Mouse (Mus musculus) left cerebral cortex, postnatal 10 days (tissue): ENCODE measurements around the gene Mapk6. TPM values are rescaled to one million over a fixed set of nuclear protein-coding genes. Genes with fewer than 3 reads are reported as not detected.

Experiments used
- DNase-seq, 2 experiments: peaks; one replicate each; pipeline ENCODE4 v3.0.0; 2021 to 2022; ENCODE audit warnings: low spot score in 2 of 2, mixed read lengths in 1 of 2; ENCODE audit errors: extremely low spot score in 1 of 2
- intact Hi-C: fragments of 180-260 bp; cut with DNase I; formaldehyde crosslinking; loops from one replicate; pipeline ENCODE4 v1.15.1; 2025
- total RNA-seq, 2 experiments: library from RNA; stranded (reverse); gene quantifications; 2 replicates each; pipeline ENCODE4 v1.2.3; 2021

The Mapk6 gene
- total RNA-seq, 2 experiments from 2014 or later = 86.7 to 89.3 TPM

GRCm38 (mm10) chr9:75348066-75348465, 61.7 kb downstream of the Mapk6 start:
- no peak for DNase-seq
- intact Hi-C loops = no loop called here

GRCm38 (mm10) chr9:75347458-75347857, 62.3 kb downstream of the Mapk6 start, which contains the start of gene Bcl2l10:
TSS of gene Bcl2l10 (plus strand) at chr9:75347758.
- no peak for DNase-seq
- intact Hi-C loops = no loop called here

DNA sequence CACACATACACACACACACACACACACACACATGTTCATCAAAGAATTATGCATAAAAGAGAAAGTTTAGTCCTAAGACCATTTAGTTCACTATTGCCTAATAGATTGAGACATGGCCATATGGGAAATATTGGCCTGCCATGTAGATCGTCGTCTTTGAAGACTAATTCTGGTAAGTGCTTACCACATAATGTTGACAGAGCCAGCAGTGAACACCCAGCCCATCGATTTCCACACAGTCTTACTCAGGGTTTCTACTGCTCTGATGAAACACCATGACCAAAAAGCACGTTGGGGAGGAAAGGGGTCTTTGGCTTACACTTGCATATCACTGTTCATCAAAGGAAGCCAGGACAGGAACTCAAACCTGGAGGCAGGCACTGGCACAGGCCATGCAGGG, 67.4 kb downstream of the Mapk6 start:
- intact Hi-C loops = no loop called here
- DNase-seq = no peak

DNA sequence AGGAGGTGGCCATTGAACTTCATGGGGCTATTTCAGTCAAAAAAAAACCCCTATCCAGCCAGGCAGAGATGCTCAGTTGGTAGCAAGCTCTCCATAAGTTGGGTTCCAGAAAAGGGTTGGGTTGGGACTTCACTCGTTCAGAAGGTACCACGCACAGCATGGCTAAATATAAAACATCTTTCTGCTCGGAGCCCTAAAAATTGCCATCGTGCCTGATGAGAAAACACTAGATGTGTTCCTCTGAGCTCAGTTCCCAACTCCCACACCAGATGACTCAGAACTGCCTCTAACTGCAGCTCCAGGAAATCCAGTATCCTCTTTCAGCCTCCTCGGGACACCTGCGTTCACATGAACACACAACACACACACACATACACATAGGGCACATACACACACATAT, 71.8 kb downstream of the Mapk6 start:
- DNase-seq = peak in 1 of 2 experiments; percentile 68
- intact Hi-C loops = no loop called here

- intact Hi-C loops = no loop called here
- DNase-seq = no peak
These were observed 75.4 kb downstream of the Mapk6 start for GRCm38 (mm10) chr9:75334440-75334839.

- DNase-seq = no peak
- intact Hi-C loops = no loop called here
These were observed 79.0 kb downstream of the Mapk6 start for GRCm38 (mm10) chr9:75330821-75331220.

- intact Hi-C loops = no loop called here
- DNase-seq = no peak
These were observed 81.8 kb downstream of the Mapk6 start for GRCm38 (mm10) chr9:75328047-75328446.

DNA sequence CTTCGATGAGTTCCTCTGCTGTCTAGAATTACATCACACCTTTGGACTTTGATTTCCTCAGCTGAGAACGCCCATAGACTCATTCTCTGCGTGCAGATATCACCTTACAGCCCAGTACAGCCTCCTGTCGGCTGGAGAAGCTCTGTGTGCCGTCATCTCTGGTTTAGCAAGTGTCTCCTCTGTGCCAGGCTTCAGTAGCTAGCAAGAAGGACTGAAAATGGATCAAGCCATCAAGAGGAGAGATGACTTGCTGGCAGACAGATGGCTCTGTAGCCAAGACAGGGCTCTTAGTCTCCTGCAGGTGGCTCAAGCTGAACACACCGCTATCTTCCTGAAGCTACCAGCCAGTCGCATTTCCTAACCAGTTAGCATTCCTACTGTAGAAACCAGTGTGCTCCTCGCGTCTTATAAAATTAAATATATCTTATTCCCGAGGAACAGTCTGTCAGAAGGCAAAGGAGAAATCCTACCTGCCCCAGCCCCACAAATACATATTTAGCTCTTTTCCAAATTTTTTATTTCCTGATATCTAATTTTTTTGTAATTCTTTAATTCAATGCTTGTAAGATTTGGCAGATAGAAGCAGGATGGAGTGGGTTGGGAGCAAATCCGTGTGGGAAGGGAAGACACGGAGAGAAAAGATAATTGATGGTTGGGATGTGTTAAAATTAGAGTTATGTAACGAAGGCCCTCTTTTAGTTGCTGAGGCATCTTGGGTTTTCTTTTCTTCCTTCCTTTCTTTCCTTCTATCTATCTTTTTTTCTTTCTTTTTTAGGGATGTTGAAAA, 87.5 kb downstream of the Mapk6 start:
- no peak for DNase-seq
- intact Hi-C loops = no loop called here

DNA sequence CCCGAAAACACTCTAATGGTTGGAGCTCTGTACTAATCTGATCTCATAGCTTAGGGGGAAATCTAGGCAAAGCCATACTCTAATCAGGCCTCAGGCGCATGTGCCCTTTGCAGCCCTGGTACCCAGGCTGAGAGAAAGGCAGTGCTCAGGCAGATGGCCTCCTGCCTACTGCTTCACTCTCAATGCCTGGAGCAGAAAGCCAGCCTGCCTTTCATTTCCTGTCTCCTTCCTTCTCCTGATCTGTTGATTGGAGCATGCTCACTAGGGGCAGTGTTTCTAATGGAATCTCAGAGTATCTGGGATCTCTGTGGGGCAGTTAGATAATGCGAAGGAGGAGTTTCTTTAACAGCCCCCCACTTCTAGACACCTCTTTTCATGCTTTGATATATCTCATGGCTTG, 90.4 kb downstream of the Mapk6 start:
- intact Hi-C loops = no loop called here
- no peak for DNase-seq

Other genes with a start within 250 kb of the Mapk6 start
- gene Myo5c, start 178.0 kb downstream of the Mapk6 start, total RNA-seq = 1 to 10 TPM; 1.3 to 1.4 TPM
- 100 to 1,000 TPM; 115 to 125 TPM for gene Gnb5, start 103.7 kb downstream of the Mapk6 start, total RNA-seq
- under 1 TPM in 1 of 2 experiments, not detected in 1; 0.36 TPM for gene Bcl2l10, start 62.2 kb downstream of the Mapk6 start, total RNA-seq
- 10 to 100 TPM; 26.9 to 29.0 TPM for gene Leo1, start 31.5 kb upstream of the Mapk6 start, total RNA-seq
- 10 to 100 TPM; 59.3 to 66.2 TPM for gene Tmod3, start 149.7 kb upstream of the Mapk6 start, total RNA-seq
- 100 to 1,000 TPM; 495 to 501 TPM for gene Tmod2, start 201.3 kb upstream of the Mapk6 start, total RNA-seq
- 10 to 100 TPM; 46.1 to 50.2 TPM for gene Lysmd2, start 215.7 kb upstream of the Mapk6 start, total RNA-seq